Mouse (Mus musculus) kidney, embryonic 15.5 days (tissue): ENCODE measurements at regions not wholly inside any gene's neighbourhood (a gene's known extent, or its start where the extent isn't known, plus 50 kb on each side); places are given as distances from the start of the nearest gene placed in this dataset.

Experiments
- ATAC-seq: fragments of 200-750 bp; cut with Nextera tagmentation; replicated peaks from 2 replicates; pipeline ENCODE4 v1.8.0; 2017; ENCODE audit warnings: moderate TSS enrichment; ENCODE audit not compliant: low FRiP score
- H3K27ac ChIP-seq: fragments of 300-500 bp; sonication (generic); 2 replicates; pipeline ENCODE4 v1.5.1; 2015; ENCODE audit warnings: mild to moderate bottlenecking, inconsistent platforms
- H3K27me3 ChIP-seq: fragments of 300-500 bp; sonication (generic); 2 replicates; pipeline ENCODE4 v1.6.1; 2015; ENCODE audit warnings: inconsistent platforms
- H3K36me3 ChIP-seq: fragments of 300-500 bp; sonication (generic); 2 replicates; pipeline ENCODE4 v1.6.1; 2015; ENCODE audit warnings: inconsistent platforms
- H3K4me1 ChIP-seq: fragments of 300-500 bp; sonication (generic); 2 replicates; pipeline ENCODE4 v1.6.1; 2015; ENCODE audit warnings: inconsistent platforms
- H3K4me2 ChIP-seq: fragments of 300-500 bp; sonication (generic); 2 replicates; pipeline ENCODE4 v1.6.1; 2015; ENCODE audit warnings: moderate library complexity, mild to moderate bottlenecking, inconsistent platforms
- H3K4me3 ChIP-seq: fragments of 300-500 bp; sonication (generic); replicated peaks from 2 replicates; pipeline ENCODE4 v1.5.1; 2015; ENCODE audit warnings: mild to moderate bottlenecking, inconsistent platforms
- H3K9ac ChIP-seq: fragments of 300-500 bp; sonication (generic); 2 replicates; pipeline ENCODE4 v1.6.1; 2015; ENCODE audit warnings: mild to moderate bottlenecking, inconsistent platforms
- H3K9me3 ChIP-seq: fragments of 300-500 bp; sonication (generic); replicated peaks from 2 replicates; pipeline ENCODE4 v1.6.1; 2016; ENCODE audit warnings: inconsistent platforms
- WGBS: fragments of 180-500 bp; shearing (Covaris S2); methylation state at CpG from one replicate; pipeline ENCODE4 v1.1.7; 2015; ENCODE audit warnings: mixed read lengths; 5-methylcytosine and 5-hydroxymethylcytosine counted together

- no peak for ATAC-seq
- Histone ChIP-seq H3K27ac (no peak overlapping the region), H3K9ac (no peak overlapping the region), H3K36me3 (no peaks in the 10 kb centered on the region), H3K4me1 (0 out of 2 replicates have a peak, but pooled peaks cover 7% of the 10 kb centered on the region), H3K4me2 (no peak overlapping the region), H3K4me3 (no peak overlapping the region), H3K9me3 (no peaks in the 10 kb centered on the region), H3K27me3 (no peaks in the 10 kb centered on the region)
- WGBS = 84% methylated on average over 4 of the region's 4 CpGs
Observed at GRCm38 (mm10) chr15:62937756-62938155, 907.2 kb downstream of the Gsdmc2 start.

DNA sequence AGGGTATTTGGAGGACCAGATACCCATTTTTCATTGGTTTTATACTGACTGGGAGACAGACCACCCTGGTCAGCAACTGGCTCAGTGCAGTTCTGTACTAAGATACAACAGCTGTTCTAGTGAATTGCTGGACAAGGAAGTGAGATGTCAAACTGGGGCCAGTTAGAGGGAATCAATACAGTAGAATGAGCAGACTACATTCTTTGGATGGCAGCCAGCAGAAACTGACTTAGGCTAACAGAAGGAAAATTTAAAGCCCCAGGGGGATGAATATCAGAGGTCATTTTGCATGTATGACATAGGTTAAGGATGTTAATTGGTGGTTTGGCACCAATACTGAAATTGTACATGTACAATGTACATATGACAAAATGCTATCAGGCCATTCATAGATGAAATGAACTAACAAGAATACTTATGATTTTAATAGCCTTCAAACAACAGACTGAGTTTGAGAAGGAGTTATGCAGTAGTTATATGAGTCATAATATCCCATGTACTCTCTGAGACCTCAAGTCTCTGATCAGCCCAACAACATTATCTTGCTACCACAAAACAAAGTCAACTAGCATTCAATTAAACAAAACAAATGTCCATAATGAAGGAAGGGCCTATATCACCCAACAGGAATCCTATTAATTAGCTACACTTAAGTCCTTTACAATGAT is 910.3 kb downstream of the Gsdmc2 start:
- no peak overlapping the region for H3K4me2 ChIP-seq
- H3K4me1 ChIP-seq = 0 out of 2 replicates have a peak, but pooled peaks cover 7% of the 10 kb centered on the region
- no peaks in the 10 kb centered on the region for H3K27me3 ChIP-seq
- H3K9me3 ChIP-seq = no peaks in the 10 kb centered on the region
- H3K9ac ChIP-seq = no peak overlapping the region
- 0 out of 2 replicates have a peak overlapping the region, but pooled peaks have one; percentile 18 for H3K27ac ChIP-seq
- ATAC-seq = peak; percentile 87
- no peak overlapping the region for H3K4me3 ChIP-seq
- no peaks in the 10 kb centered on the region for H3K36me3 ChIP-seq

DNA sequence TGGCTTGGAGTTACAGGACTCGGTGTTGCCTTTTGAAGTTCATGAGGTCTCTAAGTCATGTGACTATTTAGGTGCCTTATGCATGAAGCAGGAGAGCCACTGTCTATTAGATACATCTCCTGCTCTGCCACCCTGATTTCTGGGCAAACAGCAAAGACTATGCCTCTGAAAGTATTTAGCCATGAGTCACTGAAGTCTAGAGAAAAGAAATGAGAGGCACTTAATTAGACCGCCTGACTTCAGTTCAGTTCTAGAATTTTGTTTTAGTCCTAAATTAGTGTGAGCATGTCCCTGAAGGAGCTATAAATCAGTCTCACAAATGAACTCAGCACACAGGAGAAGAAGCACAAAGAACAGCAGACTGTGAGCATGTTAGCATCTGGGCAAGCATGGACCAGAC is 924.5 kb downstream of the Gsdmc2 start:
- ATAC-seq = no peak
- no peaks in the 10 kb centered on the region for H3K36me3 ChIP-seq
- H3K4me1 ChIP-seq = no peaks in the 10 kb centered on the region
- WGBS = 70% methylated on average over 2 of the region's 2 CpGs
- H3K27me3 ChIP-seq = no peaks in the 10 kb centered on the region
- H3K4me2 ChIP-seq = no peak overlapping the region
- no peak overlapping the region for H3K9ac ChIP-seq
- no peak overlapping the region for H3K27ac ChIP-seq
- no peak overlapping the region for H3K4me3 ChIP-seq
- H3K9me3 ChIP-seq = no peaks in the 10 kb centered on the region

DNA sequence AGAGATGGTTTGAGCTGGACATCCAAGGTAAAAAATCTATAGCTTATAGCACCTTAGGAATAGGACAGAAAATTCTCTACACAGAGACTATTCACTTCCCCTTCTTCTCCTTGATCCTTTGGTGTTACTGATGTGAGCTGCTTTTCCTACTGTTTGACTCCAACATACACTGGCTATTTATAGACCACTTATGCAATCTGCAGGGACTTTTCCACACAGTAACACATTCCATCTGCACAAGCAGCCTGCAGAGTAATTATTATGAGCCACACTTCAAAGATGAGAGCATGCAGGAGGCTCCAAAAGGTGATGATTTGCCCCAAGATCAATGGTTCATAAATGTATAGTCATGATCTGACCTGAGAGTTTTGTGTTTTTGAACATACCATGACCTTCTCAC is 925.7 kb downstream of the Gsdmc2 start:
- no peak for ATAC-seq
- Histone ChIP-seq H3K27ac (no peak overlapping the region), H3K4me3 (no peak overlapping the region), H3K9me3 (no peaks in the 10 kb centered on the region), H3K4me1 (no peaks in the 10 kb centered on the region), H3K9ac (no peak overlapping the region), H3K4me2 (no peak overlapping the region), H3K27me3 (no peaks in the 10 kb centered on the region), H3K36me3 (no peaks in the 10 kb centered on the region)

- no peak overlapping the region for H3K4me3 ChIP-seq
- no peak overlapping the region for H3K27ac ChIP-seq
- H3K36me3 ChIP-seq = no peaks in the 10 kb centered on the region
- H3K9me3 ChIP-seq = no peaks in the 10 kb centered on the region
- ATAC-seq = no peak
- no peak overlapping the region for H3K4me2 ChIP-seq
- H3K4me1 ChIP-seq = peaks cover 4% of the 10 kb centered on the region; the same call in 1 of the 2 replicates
- no peak overlapping the region for H3K9ac ChIP-seq
- H3K27me3 ChIP-seq = no peaks in the 10 kb centered on the region
- 52% methylated on average over 4 of the region's 4 CpGs for WGBS
Observed at GRCm38 (mm10) chr15:62908379-62908778, 936.6 kb downstream of the Gsdmc2 start.

- H3K36me3 ChIP-seq = no peaks in the 10 kb centered on the region
- H3K9ac ChIP-seq = no peak overlapping the region
- no peaks in the 10 kb centered on the region for H3K27me3 ChIP-seq
- WGBS = 98% methylated on average over 2 of the region's 2 CpGs
- ATAC-seq = no peak
- no peaks in the 10 kb centered on the region for H3K9me3 ChIP-seq
- peaks cover 9% of the 10 kb centered on the region for H3K4me1 ChIP-seq
- H3K4me2 ChIP-seq = no peak overlapping the region
- H3K27ac ChIP-seq = no peak overlapping the region
- no peak overlapping the region for H3K4me3 ChIP-seq
Observed at GRCm38 (mm10) chr15:62907181-62907580, 937.8 kb downstream of the Gsdmc2 start.

DNA sequence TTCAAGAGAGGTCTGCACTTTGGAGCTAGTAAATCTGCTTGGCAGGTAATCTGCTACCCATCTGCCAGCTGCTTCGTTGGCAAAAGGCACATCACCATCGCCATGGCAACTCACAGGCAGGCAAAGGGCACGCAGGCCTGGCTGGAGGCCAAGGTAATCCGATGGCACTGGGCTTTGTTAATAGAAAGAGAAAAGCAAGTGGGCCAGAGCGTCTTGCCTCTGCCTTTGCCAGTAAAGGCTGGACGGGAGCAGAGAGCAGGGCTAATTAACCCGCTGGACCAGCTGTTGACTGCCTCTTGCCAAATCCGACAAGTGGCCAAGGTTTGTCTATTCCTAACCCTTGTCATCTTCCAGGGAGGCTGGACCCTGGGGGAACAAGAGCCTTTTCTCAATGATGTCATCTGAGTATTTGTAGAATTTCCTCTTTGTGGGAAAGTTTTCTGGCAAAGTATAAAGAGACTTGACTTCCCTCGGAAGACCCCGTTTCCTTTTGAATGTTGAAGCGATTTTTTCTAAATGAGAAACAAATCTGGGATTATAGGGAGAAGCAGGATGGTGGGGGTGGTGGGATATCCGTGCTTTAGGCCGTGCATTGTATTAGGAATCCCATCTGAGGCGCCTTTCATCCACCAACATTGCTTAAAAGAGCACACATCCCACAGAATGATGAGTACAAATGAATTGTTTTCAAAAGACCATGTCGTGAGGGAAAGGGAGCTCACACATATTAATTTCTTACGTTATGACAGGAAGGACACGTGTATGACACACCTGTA is 941.7 kb downstream of the Gsdmc2 start:
- no peaks in the 10 kb centered on the region for H3K9me3 ChIP-seq
- H3K9ac ChIP-seq = no peak overlapping the region
- 37% methylated on average over 17 of the region's 17 CpGs for WGBS
- no peak overlapping the region for H3K27ac ChIP-seq
- H3K4me1 ChIP-seq = peaks cover 9% of the 10 kb centered on the region
- H3K4me3 ChIP-seq = no peak overlapping the region
- no peaks in the 10 kb centered on the region for H3K27me3 ChIP-seq
- H3K36me3 ChIP-seq = no peaks in the 10 kb centered on the region
- ATAC-seq = peak; percentile 76
- H3K4me2 ChIP-seq = 0 out of 2 replicates have a peak overlapping the region, but pooled peaks have one; percentile 14

GRCm38 (mm10) chr15:62901955-62902354 is 943.0 kb downstream of the Gsdmc2 start:
- 86% methylated on average over 4 of the region's 4 CpGs for WGBS
- Histone ChIP-seq H3K27ac (no peak overlapping the region), H3K4me1 (peaks cover 9% of the 10 kb centered on the region), H3K4me3 (no peak overlapping the region), H3K9ac (no peak overlapping the region), H3K4me2 (no peak overlapping the region), H3K9me3 (no peaks in the 10 kb centered on the region), H3K27me3 (no peaks in the 10 kb centered on the region), H3K36me3 (no peaks in the 10 kb centered on the region)
- ATAC-seq = no peak

DNA sequence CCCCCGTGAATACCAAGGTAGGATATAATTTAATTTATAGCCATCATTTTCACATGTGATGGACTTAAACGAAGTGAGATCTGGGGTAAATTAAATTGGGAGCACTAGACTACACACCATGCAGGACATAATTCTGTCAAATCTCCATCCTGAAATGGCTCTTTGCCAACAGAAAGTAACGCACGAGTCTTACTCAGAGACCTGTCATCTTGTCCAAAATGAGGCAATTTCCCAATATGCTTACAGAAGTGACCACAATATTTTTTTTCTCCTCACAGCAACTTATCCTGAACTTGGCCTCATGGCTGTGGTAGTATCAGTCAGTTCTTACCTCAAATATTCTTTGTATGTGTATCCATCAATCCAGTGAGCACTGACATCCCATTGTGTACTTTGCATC is 955.2 kb downstream of the Gsdmc2 start:
- no peak overlapping the region for H3K4me2 ChIP-seq
- 66% methylated on average over 4 of the region's 4 CpGs for WGBS
- H3K9ac ChIP-seq = no peak overlapping the region
- no peak overlapping the region for H3K27ac ChIP-seq
- H3K36me3 ChIP-seq = no peaks in the 10 kb centered on the region
- H3K27me3 ChIP-seq = no peaks in the 10 kb centered on the region
- ATAC-seq = no peak
- no peak overlapping the region for H3K4me3 ChIP-seq
- no peaks in the 10 kb centered on the region for H3K9me3 ChIP-seq
- H3K4me1 ChIP-seq = no peaks in the 10 kb centered on the region

DNA sequence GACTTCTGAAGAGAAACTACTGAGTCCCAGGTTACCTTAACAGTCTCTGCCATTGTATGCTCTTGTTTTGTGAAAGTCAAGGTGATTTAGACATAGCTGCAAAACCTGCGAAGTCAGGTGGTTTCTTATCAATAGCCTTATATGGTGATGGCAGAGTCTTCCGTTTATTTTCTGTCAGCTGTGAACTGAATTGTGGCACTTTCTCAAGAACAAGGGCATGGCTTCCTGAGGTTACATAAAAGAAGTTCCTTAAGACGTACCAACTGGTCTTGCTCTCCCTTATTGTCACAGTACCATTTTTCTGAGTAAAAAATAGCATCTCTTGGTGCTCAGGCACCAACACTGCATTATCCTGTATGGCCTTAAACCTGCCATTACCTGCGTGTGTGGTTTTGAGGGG is 959.6 kb downstream of the Gsdmc2 start:
- no peaks in the 10 kb centered on the region for H3K9me3 ChIP-seq
- H3K4me1 ChIP-seq = no peaks in the 10 kb centered on the region
- 86% methylated on average over 4 of the region's 4 CpGs for WGBS
- ATAC-seq = no peak
- no peak overlapping the region for H3K4me2 ChIP-seq
- no peaks in the 10 kb centered on the region for H3K27me3 ChIP-seq
- H3K36me3 ChIP-seq = no peaks in the 10 kb centered on the region
- H3K27ac ChIP-seq = no peak overlapping the region
- no peak overlapping the region for H3K4me3 ChIP-seq
- H3K9ac ChIP-seq = no peak overlapping the region

DNA sequence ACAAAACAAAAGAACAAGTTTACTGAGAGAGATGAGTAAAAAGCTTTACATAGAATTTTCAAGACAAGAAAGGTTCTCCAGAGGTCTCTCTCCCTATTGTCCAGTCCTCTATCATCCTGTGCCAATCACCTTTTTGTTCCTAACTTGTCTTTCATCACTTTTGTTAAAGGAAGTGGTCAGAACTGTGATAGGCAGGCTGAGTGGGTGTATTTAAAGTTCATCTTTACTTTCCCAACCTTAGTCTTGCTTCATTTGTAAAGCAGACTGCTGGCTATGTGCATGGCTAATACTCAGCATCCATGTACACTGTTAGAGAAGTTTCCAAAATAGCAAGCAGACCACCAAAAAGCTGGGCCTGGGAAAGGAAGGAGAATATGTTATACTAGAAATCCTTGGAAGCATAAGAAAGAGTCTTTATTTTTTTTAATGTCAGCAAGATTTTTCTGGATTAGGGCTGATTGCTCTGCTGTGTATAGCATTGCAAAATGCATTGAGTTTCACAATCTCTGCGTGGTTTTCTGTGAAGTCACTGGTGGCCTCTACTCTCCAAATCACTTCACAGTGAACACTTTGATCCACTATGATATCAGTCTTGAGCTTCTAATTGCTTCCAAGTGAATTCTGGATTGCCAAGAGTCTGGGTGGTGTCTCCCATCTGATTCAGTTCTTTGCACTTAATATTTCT is 973.8 kb downstream of the Gsdmc2 start:
- no peaks in the 10 kb centered on the region for H3K27me3 ChIP-seq
- no peak overlapping the region for H3K27ac ChIP-seq
- H3K4me1 ChIP-seq = no peaks in the 10 kb centered on the region
- no peak overlapping the region for H3K4me2 ChIP-seq
- 84% methylated on average over 1 of the region's 1 CpGs for WGBS
- no peak for ATAC-seq
- no peak overlapping the region for H3K4me3 ChIP-seq
- H3K9ac ChIP-seq = no peak overlapping the region
- no peaks in the 10 kb centered on the region for H3K9me3 ChIP-seq
- H3K36me3 ChIP-seq = no peaks in the 10 kb centered on the region

GRCm38 (mm10) chr15:62862574-62862973 is 982.4 kb downstream of the Gsdmc2 start:
- H3K4me1 ChIP-seq = no peaks in the 10 kb centered on the region
- no peaks in the 10 kb centered on the region for H3K36me3 ChIP-seq
- no peak overlapping the region for H3K4me2 ChIP-seq
- 86% methylated on average over 1 of the region's 1 CpGs for WGBS
- H3K4me3 ChIP-seq = no peak overlapping the region
- no peak overlapping the region for H3K9ac ChIP-seq
- H3K27ac ChIP-seq = no peak overlapping the region
- H3K9me3 ChIP-seq = no peaks in the 10 kb centered on the region
- H3K27me3 ChIP-seq = no peaks in the 10 kb centered on the region
- no peak for ATAC-seq
